Mouse (Mus musculus) naive thymus-derived CD4-positive, alpha-beta T cell, adult 2 months (primary cell): ENCODE data around the gene Nabp1.

ENCODE experiments used
- DNase-seq: peaks from one replicate; pipeline ENCODE4 v3.0.0-alpha.2; 2011; ENCODE audit warnings: low read depth

Nabp1 gene

GRCm38 (mm10) chr1:51478262-51479026 lies at the start of gene Nabp1:
Gene Nabp1, minus strand, starts transcription at chr1:51478425.
- DNase-seq = peak; percentile 100

DNA sequence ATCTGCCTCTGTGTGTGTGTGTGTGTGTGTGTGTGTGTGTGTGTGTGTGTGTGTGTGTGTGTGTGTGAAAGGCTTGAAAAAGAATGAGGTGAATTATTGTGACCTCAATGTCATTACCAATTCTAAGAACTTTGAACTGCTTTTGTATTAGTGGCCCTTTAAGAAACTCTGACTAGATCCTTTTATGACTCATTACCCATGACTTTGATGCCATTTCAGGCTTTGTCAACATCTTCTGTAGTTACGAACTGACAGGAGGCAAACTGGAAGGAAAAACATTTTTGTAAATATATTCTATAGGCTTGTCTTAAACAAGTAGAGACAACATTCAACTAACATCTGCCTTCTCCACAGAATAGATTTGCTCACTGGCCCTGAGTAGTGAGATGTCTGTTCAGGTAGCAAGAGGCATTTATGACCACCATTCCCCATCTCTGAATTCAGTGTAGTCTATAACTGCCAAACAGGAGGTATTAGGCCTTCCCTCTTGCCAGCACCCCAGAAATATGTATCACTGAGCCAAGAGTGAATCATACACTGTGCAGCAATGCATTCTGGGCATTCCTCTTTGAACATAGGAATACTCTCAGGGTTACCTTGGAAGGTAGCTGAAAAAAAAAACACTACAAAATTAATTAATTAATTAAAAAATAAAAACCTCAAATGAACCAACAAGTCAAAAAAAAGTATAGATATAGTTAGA lies 47.5 kb upstream of the Nabp1 start:
- peak; percentile 49 for DNase-seq

GRCm38 (mm10) chr1:51521651-51522050 lies 43.4 kb upstream of the Nabp1 start:
- DNase-seq = no peak

DNA sequence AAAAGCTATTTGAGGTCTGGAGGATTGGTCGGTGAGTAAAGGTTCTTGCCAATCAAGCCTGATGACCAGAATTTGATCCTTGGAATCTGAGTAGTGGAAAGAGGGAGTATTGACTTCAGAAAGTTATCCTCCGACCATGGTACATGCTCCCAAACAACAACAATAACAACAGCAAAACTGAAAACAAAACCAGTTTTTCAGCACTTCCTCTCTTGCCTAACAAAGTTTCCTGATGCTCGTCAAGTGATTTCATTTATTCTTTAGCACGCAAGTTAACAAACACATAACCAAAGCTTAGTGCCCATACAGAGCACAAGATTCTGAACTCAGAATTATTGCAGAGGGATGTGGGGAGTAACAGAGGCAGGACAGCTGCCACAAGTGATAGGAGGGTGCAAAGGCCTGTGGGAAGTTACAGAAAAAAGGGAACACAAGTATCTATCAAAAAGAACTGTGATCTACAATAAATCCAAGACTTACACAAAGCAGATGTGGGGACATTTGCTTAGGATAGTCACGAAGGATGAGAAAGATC lies 42.1 kb upstream of the Nabp1 start:
- no peak for DNase-seq

GRCm38 (mm10) chr1:51519112-51519511 lies 40.9 kb upstream of the Nabp1 start:
- no peak for DNase-seq

DNA sequence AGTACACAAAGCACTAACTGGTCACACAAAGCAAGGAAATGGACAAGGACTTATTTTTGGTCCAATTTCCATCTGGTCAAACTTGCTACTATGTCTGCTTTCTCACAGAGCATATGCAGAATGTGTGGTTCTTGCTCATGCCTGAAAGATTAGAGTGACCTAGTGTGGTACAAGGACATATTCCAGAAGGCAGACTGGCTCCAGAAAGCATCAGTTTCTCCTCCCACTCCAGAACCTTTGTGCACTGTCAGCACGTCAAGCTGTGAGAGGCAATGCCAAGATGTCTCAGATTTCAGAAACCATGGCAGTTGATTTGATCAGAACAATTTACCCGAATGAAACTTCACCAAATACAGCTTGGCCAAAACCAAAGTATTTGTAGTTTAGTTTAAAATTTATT lies 37.4 kb upstream of the Nabp1 start:
- DNase-seq = no peak

- no peak for DNase-seq
Measured at GRCm38 (mm10) chr1:51515041-51515440, 36.8 kb upstream of the Nabp1 start.

DNA sequence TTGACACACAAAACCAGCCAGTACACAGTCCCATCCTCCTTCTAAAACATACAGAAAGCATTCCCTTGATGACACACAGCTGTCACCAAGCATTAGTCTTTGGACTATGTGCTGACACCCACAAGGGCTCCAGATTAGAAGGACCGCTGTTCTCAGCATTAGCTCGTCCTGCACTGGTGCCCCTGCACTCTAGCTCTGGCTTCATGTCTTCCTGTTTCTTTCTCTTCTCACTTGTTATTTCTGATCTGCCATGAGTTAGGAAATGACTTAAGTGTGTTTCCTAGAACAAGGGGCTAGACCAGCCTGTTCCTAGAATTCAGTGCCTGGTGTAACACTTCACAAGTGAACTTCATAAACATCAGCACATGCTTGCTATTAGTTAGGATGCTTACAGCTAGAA lies 36.2 kb upstream of the Nabp1 start:
- DNase-seq = peak; percentile 42

DNA sequence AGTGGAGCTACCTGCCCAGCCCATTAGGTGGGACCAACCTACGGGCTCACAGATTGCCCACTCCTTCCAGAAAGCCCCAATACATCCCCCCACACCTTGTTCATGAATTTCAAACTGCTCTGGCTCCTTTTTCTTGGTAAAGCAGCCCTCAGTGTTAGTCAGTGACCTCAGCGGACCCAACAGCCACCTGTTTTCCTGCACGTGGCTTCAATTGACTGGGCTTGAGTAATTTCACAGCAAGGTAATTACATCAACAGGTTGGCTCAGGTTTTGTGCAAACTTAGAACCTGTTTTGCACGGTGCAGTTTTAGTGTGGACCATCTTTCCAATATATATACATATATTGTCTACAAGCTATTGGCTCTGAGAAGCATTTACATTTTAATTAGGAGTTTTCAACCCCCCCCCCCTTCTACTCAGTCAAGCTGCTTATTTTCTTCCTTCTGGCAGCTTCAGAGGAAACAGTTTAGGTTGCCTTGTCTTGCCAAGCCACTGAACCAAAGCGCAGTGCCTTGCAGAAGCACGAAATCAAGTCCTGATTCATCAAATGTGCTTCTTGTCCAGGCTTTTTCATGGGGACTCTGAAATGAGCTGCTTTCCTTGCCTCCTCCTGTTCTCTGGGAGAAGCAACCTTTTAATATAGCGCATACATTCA lies 35.0 kb upstream of the Nabp1 start:
- DNase-seq = no peak

DNA sequence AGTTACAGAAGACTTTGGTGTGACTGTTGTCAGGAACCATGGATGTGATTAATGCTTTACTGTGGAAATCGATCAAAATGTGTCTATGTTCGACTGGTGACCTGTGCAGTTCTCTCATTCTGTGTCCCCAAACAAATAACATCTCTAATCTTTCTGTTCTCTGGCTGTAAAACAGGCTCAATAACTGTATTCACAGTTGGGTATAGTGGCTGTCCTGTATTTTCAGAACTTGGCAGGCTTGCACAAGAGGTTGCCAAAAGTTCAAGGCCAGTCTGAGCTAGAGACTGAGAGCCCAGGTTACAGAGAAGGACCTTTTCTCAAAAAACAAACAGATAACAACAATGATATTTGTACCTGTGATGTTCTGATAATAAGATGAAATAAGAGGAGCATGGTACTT lies 34.1 kb upstream of the Nabp1 start:
- DNase-seq = no peak

DNA sequence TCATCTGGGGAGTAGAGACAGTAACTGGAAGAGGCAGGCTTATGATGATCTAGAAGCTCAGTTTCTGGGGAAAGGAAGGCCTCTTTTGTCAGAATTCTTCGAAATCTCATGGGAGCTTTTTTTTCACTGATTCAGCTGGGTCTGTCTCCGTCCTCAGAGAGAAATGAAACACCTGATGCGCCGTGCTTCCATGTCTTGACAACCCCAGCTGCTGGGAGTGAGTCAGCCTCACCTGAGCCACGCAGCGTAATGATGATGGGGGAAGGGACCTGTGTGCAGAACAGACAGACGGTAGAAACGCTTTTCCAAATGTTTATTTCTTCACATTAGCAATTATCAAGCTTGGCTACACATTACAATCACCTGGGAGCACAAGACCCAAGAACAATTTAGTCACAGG lies 31.6 kb upstream of the Nabp1 start:
- DNase-seq = no peak

DNA sequence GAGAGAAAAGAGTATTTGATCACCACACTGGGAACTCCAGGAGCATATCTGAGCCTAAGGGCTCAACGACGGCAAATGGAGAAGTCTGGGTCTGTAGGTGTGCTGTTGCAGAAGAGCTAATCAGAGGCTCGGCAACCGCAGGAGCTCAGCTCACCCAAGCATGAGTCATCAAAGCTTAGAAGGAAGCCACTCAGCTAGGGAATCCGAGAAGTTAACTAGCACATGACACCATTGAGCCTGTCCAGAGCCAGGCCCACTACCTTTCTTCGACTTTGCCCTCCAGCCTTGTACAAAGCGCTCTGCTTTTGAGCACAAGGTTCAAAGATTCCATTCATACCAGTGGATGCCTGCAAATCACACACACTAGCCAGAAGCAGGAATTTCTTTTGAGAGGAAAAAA lies 30.9 kb upstream of the Nabp1 start:
- peak; percentile 64 for DNase-seq

DNA sequence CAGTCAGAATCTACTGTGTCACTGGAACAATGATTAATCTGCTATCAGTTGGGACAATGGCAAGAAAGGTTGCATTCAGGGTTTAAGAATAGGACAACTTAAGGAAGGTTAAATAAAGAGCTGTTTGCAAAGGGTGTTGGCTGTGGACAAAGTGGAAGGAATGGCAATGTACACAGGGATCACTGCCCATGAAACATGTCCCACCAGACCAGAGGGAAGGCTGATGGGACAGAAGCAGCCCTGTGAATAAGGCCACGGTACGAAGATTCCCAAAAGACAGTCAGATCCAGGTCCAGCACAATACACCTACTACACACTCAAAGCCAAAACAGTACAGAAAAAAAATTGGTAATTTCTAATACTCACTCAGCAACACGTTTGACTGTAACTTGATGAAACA lies 30.3 kb upstream of the Nabp1 start:
- no peak for DNase-seq

DNA sequence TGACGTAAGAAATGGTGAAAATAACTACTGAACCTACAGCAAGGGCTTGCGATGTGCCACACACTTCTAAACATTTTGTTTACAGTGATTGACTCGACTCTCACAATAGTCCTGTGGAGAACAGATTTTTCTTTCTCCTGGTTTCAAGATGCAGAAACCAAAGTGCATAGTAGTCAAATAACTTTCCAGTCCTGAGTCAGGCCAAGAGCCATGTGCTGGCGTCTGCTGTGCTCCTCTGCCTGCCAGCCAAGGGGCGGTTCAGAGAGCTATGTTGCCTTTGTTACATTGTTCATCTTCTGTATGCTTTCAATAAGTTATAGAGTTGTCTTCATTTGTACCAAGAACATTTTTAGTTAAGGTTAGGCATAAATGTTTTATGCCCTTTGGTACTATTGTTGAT lies 29.2 kb upstream of the Nabp1 start:
- DNase-seq = no peak

DNA sequence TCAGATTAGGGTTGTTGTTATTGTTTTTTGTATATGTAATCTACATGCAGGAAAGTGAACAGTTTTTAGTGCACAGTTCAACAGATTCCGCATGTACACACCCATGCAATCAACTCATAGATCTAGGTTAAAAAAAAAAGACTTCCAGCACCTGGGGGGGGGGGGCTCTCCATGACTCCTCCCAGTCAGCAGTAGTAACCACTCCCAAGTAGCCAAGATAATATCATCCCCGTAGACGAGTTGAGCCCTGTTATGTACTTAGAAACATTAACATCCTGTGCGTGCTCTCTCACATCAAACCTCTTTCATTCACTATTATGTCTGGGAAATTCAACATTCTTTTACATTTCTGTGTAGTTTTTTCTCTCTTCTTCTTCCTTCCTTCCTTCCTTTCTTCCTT lies 28.0 kb upstream of the Nabp1 start:
- DNase-seq = peak; percentile 38

DNA sequence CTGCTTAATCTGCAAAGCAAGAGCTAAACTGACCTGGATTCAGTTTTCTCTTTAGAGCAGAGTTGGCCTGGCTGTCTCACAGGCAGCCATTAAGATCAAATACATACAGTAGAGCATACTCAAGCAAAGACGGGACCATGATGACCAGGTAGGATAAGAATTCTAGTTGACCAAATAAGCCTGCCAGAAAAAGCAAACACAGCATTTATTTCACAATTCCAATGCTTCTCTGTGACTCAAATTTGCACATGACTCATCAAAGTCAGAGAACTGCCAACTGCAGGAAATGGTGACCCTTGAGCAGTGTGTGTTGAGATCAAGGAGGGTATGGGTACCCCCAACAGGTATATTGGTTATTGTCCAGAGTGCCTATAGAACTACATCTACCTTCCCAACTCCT lies 27.4 kb upstream of the Nabp1 start:
- DNase-seq = no peak

- no peak for DNase-seq
Measured at GRCm38 (mm10) chr1:51503055-51503454, 24.8 kb upstream of the Nabp1 start.

GRCm38 (mm10) chr1:51502353-51502752 lies 24.1 kb upstream of the Nabp1 start:
- no peak for DNase-seq

DNA sequence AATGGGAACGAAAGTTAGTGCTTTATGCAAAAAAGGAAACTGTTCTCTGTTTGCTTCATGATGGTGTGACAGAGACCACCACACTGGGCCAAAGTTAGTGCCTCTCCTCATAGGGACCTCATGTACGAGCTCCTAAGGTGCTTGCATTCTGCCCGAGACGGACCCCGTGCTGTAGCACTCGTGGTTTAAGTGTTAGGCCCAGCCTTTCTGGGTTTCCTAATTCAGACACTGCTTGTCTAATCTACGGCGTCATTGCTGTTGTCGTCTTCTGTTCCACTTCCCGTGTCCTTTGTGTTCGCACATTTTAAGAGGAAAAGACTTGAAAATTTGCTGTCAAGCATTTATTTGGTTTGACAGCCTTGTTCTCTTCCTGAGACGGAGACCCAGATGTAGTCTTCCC lies 23.0 kb upstream of the Nabp1 start:
- peak; percentile 49 for DNase-seq

DNA sequence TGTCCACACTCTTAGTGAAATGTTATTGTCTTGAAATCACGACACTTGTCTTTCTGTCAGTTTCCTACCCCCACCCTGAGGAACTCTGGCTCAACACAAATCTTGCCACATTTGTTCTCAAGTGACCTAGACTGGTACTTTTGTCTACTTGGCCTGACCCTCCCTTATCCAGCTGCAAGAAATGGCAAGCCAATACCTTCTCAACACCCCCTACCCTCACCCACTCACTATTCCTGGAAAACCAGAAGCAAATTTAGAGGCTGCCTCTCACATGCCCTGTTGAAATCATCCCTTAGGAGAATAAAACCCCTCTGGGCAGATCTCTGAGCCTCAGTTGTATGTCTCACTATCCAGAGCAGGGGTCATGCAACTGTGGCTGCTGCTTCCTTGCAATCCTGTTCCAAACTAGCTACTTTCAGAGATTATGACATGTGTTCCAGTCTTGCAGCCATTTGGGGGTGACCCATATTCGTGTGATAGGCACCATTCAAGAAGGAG lies 20.4 kb upstream of the Nabp1 start:
- DNase-seq = no peak

DNA sequence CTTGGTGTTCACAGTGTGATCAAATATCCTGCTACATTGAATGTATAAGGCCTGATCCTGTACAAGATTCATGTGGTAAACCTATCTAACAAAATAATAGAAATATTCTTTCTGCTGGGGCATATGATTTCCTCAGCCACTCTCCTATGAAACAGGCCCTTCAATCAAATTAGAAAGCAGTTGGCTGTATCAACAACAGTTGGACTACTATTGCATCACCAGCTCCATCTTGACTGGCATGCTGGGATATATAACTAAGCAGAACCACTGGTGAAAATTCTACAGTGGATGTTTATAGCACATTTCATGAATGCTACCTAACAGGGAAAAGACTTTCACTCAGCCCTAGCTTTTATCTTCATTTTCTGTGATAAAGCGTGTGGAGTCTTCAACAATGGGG lies 17.9 kb upstream of the Nabp1 start:
- DNase-seq = no peak

DNA sequence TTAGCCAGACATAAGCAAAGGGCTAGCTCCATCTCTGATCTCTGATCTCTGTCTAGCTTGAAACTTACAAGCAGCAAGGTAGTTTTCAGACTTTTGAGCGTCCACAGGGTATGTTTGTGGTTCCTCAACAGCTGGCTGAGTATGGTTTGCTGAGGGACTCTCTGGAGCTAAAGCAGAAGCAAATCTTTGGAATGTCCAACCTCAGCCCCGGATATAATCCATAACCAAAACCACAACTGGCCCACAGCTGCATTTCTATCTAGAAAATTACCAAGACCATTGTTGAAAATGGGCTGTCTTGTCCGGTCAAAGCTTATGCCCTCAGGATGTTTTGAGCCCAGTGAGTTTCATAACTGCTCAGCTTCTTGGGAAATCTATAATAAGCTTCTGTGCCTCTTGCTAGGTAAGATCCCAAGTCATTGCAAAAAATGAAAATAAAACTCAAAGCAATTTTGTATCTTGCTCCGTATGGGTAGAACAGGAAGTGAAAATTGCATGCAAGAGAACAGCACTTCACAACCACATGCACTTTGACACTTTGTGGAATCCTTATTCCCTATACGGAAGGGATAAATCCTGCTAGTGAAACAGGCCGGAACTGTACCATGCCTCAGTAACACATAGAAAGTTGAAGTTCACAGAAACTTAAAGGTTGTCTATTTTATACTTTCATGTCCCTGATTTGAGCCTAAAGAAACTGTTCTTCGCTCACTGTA lies 15.5 kb upstream of the Nabp1 start:
- no peak for DNase-seq
